Mouse (Mus musculus): ENCODE data around the gene Ggta1. TPM values are rescaled to one million over a fixed set of nuclear protein-coding genes. Genes with fewer than 3 reads are reported as not detected.

Ggta1 gene
- polyA plus RNA-seq, 1 experiment from 2014 or later, result 6.1 TPM

GRCm38 (mm10) chr2:35412246-35412645, 50.8 kb downstream of the Ggta1 start:
- 86% methylated on average over 2 of the region's 2 CpGs for WGBS
- no peaks in the 10 kb centered on the region for H3K36me3 ChIP-seq (ENCODE audit: control insufficient read depth, insufficient read depth, low read length)
- ATAC-seq, result no peak

GRCm38 (mm10) chr2:35411640-35412190, 51.3 kb downstream of the Ggta1 start:
- H3K4me3 ChIP-seq (ENCODE audit: low read depth, low read length), result no peak overlapping the region
- H3K4me1 ChIP-seq (ENCODE audit: control insufficient read depth, insufficient read depth, low read length), result no peaks in the 10 kb centered on the region
- no peaks in the 10 kb centered on the region for H3K9me3 ChIP-seq (replicated peaks; ENCODE audit: control insufficient read depth, low read length, poor library complexity, severe bottlenecking)
- WGBS, result 83% methylated on average over 10 of the region's 10 CpGs
- no peak overlapping the region for H3K4me2 ChIP-seq (ENCODE audit: low read length)
- no peak overlapping the region for H3K27ac ChIP-seq (ENCODE audit: low read length)
- no peak for ATAC-seq
- H3K27me3 ChIP-seq (ENCODE audit: control insufficient read depth, insufficient read depth, low read depth, low read length), result no peaks in the 10 kb centered on the region
- no peak overlapping the region for H3K9ac ChIP-seq (ENCODE audit: low read depth, low read length)
- H3K36me3 ChIP-seq (ENCODE audit: control insufficient read depth, insufficient read depth, low read length), result no peaks in the 10 kb centered on the region

More at GRCm38 (mm10) chr2:35412246-35412645, 50.8 kb downstream of the Ggta1 start:
- Histone ChIP-seq H3K9ac (ENCODE audit: low read depth, low read length) (no peak overlapping the region), H3K4me1 (ENCODE audit: control insufficient read depth, insufficient read depth, low read length) (no peaks in the 10 kb centered on the region), H3K27me3 (ENCODE audit: control insufficient read depth, insufficient read depth, low read depth, low read length) (no peaks in the 10 kb centered on the region), H3K27ac (ENCODE audit: low read length) (no peak overlapping the region), H3K9me3 (replicated peaks; ENCODE audit: control insufficient read depth, low read length, poor library complexity, severe bottlenecking) (no peaks in the 10 kb centered on the region), H3K4me3 (ENCODE audit: low read depth, low read length) (no peak overlapping the region), H3K4me2 (ENCODE audit: low read length) (no peak overlapping the region)

GRCm38 (mm10) chr2:35409466-35409865, 53.6 kb downstream of the Ggta1 start:
- no peak overlapping the region for H3K27ac ChIP-seq (ENCODE audit: low read length)
- H3K4me1 ChIP-seq (ENCODE audit: control insufficient read depth, insufficient read depth, low read length), result no peaks in the 10 kb centered on the region
- no peak for ATAC-seq
- no peaks in the 10 kb centered on the region for H3K9me3 ChIP-seq (replicated peaks; ENCODE audit: control insufficient read depth, low read length, poor library complexity, severe bottlenecking)
- H3K4me2 ChIP-seq (ENCODE audit: low read length), result no peak overlapping the region
- H3K36me3 ChIP-seq (ENCODE audit: control insufficient read depth, insufficient read depth, low read length), result no peaks in the 10 kb centered on the region
- WGBS, result 92% methylated on average over 6 of the region's 6 CpGs
- no peak overlapping the region for H3K9ac ChIP-seq (ENCODE audit: low read depth, low read length)
- no peak overlapping the region for H3K4me3 ChIP-seq (ENCODE audit: low read depth, low read length)
- H3K27me3 ChIP-seq (ENCODE audit: control insufficient read depth, insufficient read depth, low read depth, low read length), result no peaks in the 10 kb centered on the region

GRCm38 (mm10) chr2:35408409-35409110, 54.5 kb downstream of the Ggta1 start:
- no peak overlapping the region for H3K4me2 ChIP-seq (ENCODE audit: low read length)
- no peaks in the 10 kb centered on the region for H3K27me3 ChIP-seq (ENCODE audit: control insufficient read depth, insufficient read depth, low read depth, low read length)
- no peak overlapping the region for H3K27ac ChIP-seq (ENCODE audit: low read length)
- H3K36me3 ChIP-seq (ENCODE audit: control insufficient read depth, insufficient read depth, low read length), result no peaks in the 10 kb centered on the region
- H3K4me3 ChIP-seq (ENCODE audit: low read depth, low read length), result no peak overlapping the region
- 88% methylated on average over 5 of the region's 5 CpGs for WGBS
- no peak overlapping the region for H3K9ac ChIP-seq (ENCODE audit: low read depth, low read length)
- H3K4me1 ChIP-seq (ENCODE audit: control insufficient read depth, insufficient read depth, low read length), result no peaks in the 10 kb centered on the region
- no peaks in the 10 kb centered on the region for H3K9me3 ChIP-seq (replicated peaks; ENCODE audit: control insufficient read depth, low read length, poor library complexity, severe bottlenecking)
- no peak for ATAC-seq

GRCm38 (mm10) chr2:35407878-35408277, 55.2 kb downstream of the Ggta1 start:
- Histone ChIP-seq H3K9me3 (replicated peaks; ENCODE audit: control insufficient read depth, low read length, poor library complexity, severe bottlenecking) (no peaks in the 10 kb centered on the region), H3K4me2 (ENCODE audit: low read length) (no peak overlapping the region), H3K36me3 (ENCODE audit: control insufficient read depth, insufficient read depth, low read length) (no peaks in the 10 kb centered on the region), H3K27me3 (ENCODE audit: control insufficient read depth, insufficient read depth, low read depth, low read length) (no peaks in the 10 kb centered on the region), H3K27ac (ENCODE audit: low read length) (no peak overlapping the region), H3K9ac (ENCODE audit: low read depth, low read length) (no peak overlapping the region), H3K4me3 (ENCODE audit: low read depth, low read length) (no peak overlapping the region), H3K4me1 (ENCODE audit: control insufficient read depth, insufficient read depth, low read length) (no peaks in the 10 kb centered on the region)
- no peak for ATAC-seq
- WGBS, result 85% methylated on average over 7 of the region's 7 CpGs

- Histone ChIP-seq H3K36me3 (ENCODE audit: control insufficient read depth, insufficient read depth, low read length) (no peaks in the 10 kb centered on the region), H3K27me3 (ENCODE audit: control insufficient read depth, insufficient read depth, low read depth, low read length) (no peaks in the 10 kb centered on the region), H3K4me3 (ENCODE audit: low read depth, low read length) (no peak overlapping the region), H3K4me1 (ENCODE audit: control insufficient read depth, insufficient read depth, low read length) (no peaks in the 10 kb centered on the region), H3K9me3 (replicated peaks; ENCODE audit: control insufficient read depth, low read length, poor library complexity, severe bottlenecking) (no peaks in the 10 kb centered on the region), H3K9ac (ENCODE audit: low read depth, low read length) (no peak overlapping the region), H3K4me2 (ENCODE audit: low read length) (no peak overlapping the region), H3K27ac (ENCODE audit: low read length) (no peak overlapping the region)
- ATAC-seq, result no peak
- 84% methylated on average over 4 of the region's 6 CpGs for WGBS
Measured at GRCm38 (mm10) chr2:35407266-35407665, 55.8 kb downstream of the Ggta1 start.

GRCm38 (mm10) chr2:35406611-35407010, 56.4 kb downstream of the Ggta1 start:
- no peak overlapping the region for H3K4me2 ChIP-seq (ENCODE audit: low read length)
- H3K9ac ChIP-seq (ENCODE audit: low read depth, low read length), result no peak overlapping the region
- no peak overlapping the region for H3K4me3 ChIP-seq (ENCODE audit: low read depth, low read length)
- H3K36me3 ChIP-seq (ENCODE audit: control insufficient read depth, insufficient read depth, low read length), result no peaks in the 10 kb centered on the region
- no peak for ATAC-seq
- no peaks in the 10 kb centered on the region for H3K9me3 ChIP-seq (replicated peaks; ENCODE audit: control insufficient read depth, low read length, poor library complexity, severe bottlenecking)
- 45% methylated on average over 1 of the region's 1 CpGs for WGBS
- no peak overlapping the region for H3K27ac ChIP-seq (ENCODE audit: low read length)
- no peaks in the 10 kb centered on the region for H3K27me3 ChIP-seq (ENCODE audit: control insufficient read depth, insufficient read depth, low read depth, low read length)
- no peaks in the 10 kb centered on the region for H3K4me1 ChIP-seq (ENCODE audit: control insufficient read depth, insufficient read depth, low read length)

GRCm38 (mm10) chr2:35402391-35402790, 60.6 kb downstream of the Ggta1 start:
- Histone ChIP-seq H3K36me3 (ENCODE audit: control insufficient read depth, insufficient read depth, low read length) (no peaks in the 10 kb centered on the region), H3K27me3 (ENCODE audit: control insufficient read depth, insufficient read depth, low read depth, low read length) (no peaks in the 10 kb centered on the region), H3K9ac (ENCODE audit: low read depth, low read length) (no peak overlapping the region), H3K4me1 (ENCODE audit: control insufficient read depth, insufficient read depth, low read length) (no peaks in the 10 kb centered on the region), H3K4me3 (ENCODE audit: low read depth, low read length) (no peak overlapping the region), H3K4me2 (ENCODE audit: low read length) (no peak overlapping the region), H3K27ac (ENCODE audit: low read length) (no peak overlapping the region), H3K9me3 (replicated peaks; ENCODE audit: control insufficient read depth, low read length, poor library complexity, severe bottlenecking) (no peaks in the 10 kb centered on the region)
- no peak for ATAC-seq
- WGBS, result 93% methylated on average over 16 of the region's 16 CpGs

- WGBS, result 91% methylated on average over 7 of the region's 7 CpGs
- Histone ChIP-seq H3K9ac (ENCODE audit: low read depth, low read length) (no peak overlapping the region), H3K4me3 (ENCODE audit: low read depth, low read length) (no peak overlapping the region), H3K36me3 (ENCODE audit: control insufficient read depth, insufficient read depth, low read length) (no peaks in the 10 kb centered on the region), H3K4me2 (ENCODE audit: low read length) (no peak overlapping the region), H3K27me3 (ENCODE audit: control insufficient read depth, insufficient read depth, low read depth, low read length) (no peaks in the 10 kb centered on the region), H3K27ac (ENCODE audit: low read length) (no peak overlapping the region), H3K9me3 (replicated peaks; ENCODE audit: control insufficient read depth, low read length, poor library complexity, severe bottlenecking) (no peaks in the 10 kb centered on the region), H3K4me1 (ENCODE audit: control insufficient read depth, insufficient read depth, low read length) (no peaks in the 10 kb centered on the region)
- no peak for ATAC-seq
Measured at GRCm38 (mm10) chr2:35400739-35401138, 62.3 kb downstream of the Ggta1 start.

Measured in midbrain, embryonic 16.5 days (tissue).